Mouse (Mus musculus): ENCODE measurements at regions not wholly inside any gene's neighbourhood (a gene's known extent, or its start where the extent isn't known, plus 50 kb on each side); places are given as distances from the start of the nearest gene placed in this dataset.

- TF ChIP-seq FLI1 (IDR thresholded peaks at IDR 0.05; ENCODE audit: low read length) = no peak
- no peak for TF ChIP-seq GATA1 (IDR thresholded peaks at IDR 0.05; ENCODE audit: borderline replicate concordance, low read length)
Measured at GRCm38 (mm10) chr6:140354082-140354481, 69.8 kb upstream of the Plekha5 start.

All from megakaryocyte, embryonic 14.5 days (primary cell).